Mouse (Mus musculus) kidney, adult 11 months (tissue): ENCODE results near the gene Phldb3.
"Not testable (repeated sequence)": the region's sequence is repeated elsewhere in the genome, so short reads cannot be mapped to it uniquely, and the experiment has no call there.

Experiments
- DNase-seq: peaks from one replicate; pipeline ENCODE4 v3.0.0; 2022

The Phldb3 gene

DNA sequence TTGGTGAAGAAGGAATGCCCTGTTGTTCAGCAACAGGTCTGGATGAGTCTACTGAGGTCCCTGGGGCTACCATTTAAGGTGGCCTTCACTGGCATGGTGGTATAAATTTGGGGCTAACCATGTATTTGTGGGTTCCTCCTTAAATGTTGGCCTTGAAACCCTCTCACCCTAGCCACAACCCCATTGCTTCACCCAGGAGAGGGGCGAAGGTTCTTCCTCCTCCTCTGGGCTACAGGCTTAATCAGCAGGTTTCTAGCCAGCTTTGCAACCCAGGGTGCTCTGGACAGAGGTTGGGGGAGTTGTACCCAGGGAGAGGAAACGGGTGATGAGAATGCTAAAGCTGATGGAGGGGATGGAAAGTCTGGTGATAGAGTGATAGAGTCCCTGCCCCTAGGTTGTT is 15.1 kb upstream of the Phldb3 start:
- DNase-seq, result no peak

GRCm38 (mm10) chr7:24598121-24598520 is 12.4 kb upstream of the Phldb3 start:
- no peak for DNase-seq

GRCm38 (mm10) chr7:24599211-24600067 is 11.1 kb upstream of the Phldb3 start:
- no peak for DNase-seq

- DNase-seq, result peak; percentile 90
Measured at GRCm38 (mm10) chr7:24600941-24601597, 9.5 kb upstream of the Phldb3 start.

- DNase-seq, result no peak
Measured at GRCm38 (mm10) chr7:24605561-24605960, 5.0 kb upstream of the Phldb3 start.

DNA sequence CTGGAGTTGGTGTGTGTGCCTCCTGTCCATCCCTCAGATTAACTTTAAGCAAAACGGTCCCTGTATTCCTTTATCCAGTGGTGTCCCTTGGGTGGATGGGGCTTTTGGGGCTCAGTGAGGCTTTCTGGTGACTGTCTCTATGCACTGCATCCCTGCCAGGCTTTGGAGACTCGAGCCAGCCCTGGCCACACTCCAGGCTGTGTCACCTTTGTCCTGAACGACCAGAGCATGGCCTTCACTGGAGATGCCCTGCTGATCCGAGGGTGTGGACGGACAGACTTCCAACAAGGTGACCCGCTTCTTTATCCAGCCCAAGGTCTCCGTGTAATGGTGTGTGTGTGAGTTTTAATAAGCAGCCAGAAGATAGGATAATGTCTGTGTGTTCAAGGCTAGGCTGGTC is 4.5 kb upstream of the Phldb3 start:
- DNase-seq, result no peak

GRCm38 (mm10) chr7:24608017-24608416 is 2.5 kb upstream of the Phldb3 start:
- peak; percentile 84 for DNase-seq

DNA sequence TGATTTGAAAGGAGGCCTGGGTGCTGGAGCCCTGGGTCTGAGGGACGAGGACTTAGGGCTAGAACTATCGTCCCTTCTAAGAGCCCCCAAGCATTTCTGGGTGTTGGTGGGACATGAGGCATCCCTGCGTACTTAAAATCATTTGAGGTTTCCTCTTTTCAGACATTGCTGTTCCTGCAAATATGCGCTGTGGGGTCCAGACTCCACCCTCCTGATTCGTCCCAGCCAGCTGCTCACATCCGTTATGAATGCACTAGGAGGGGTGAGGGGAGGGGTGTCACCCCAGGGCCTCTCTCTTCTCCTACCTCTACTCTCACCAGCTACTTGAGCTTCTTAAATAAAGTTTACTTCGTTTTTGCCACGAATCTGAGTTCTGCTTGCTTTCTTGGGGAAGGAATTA is 2.0 kb upstream of the Phldb3 start:
- DNase-seq, result no peak

GRCm38 (mm10) chr7:24610879-24611494 is 424 bp downstream of the Phldb3 start:
- peak; percentile 92 for DNase-seq

DNA sequence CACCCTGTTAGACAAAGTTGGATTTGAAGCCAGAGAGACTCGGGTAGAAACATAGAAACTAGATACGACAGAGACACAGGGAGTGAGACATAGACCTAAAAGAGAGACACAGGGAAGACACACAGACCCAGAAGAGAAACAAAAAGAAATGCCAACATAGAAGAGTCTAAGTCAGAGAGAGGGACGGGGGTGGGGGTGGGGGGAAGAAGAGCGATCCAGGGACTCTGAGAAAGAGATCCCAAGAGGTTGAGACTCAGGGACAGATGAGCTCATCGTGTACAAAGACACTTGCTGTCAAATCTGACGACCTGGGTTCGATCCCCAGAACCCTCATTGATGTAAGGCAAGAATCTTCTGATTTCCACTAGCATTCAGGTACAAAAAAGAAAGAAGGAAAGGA is 1.1 kb downstream of the Phldb3 start:
- DNase-seq, result no peak

- DNase-seq, result no peak
Measured at GRCm38 (mm10) chr7:24612308-24612910, 1.8 kb downstream of the Phldb3 start.

- no peak for DNase-seq
Measured at GRCm38 (mm10) chr7:24614816-24615215, 4.3 kb downstream of the Phldb3 start.

DNA sequence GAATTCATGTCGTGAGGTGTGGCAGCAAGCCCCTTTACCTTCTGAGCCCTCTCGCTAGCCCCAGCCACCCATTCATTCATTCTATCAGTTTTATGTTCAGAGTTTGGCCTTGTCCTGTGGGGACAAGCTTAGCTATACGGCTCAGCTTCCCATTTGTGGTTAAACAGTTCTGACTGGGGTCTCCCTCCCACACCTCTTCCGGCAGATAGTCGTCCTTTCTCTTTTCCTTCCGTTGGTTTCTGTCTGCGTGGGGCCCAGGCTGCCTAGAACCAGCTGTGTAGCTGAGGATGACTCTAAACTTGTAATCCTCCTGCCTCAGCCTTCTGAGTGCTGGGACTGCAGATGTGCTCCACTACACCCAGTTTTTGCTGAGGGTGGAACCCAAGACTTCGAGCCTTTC is 7.2 kb downstream of the Phldb3 start:
- no peak for DNase-seq

DNA sequence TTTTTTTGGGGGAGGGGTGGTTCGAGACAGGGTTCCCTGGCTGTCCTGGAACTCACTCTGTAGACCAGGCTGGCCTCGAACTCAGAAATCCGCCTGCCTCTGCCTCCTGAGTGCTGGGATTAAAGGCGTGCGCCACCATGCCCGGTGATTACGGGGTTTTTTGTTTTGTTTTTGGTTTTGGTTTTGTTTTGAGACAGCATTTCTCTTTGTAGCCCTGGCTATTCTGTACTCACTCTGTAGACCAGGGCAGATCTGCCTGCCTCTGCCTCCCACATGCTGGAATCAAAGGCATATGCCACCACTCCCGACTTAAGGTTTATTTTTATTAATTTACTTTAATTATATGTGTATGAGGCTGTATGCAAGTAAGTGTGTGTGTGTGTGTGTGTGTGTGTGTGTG is 7.8 kb downstream of the Phldb3 start:
- DNase-seq, result not testable (repeated sequence)

GRCm38 (mm10) chr7:24619671-24620397 is 9.3 kb downstream of the Phldb3 start:
- no peak for DNase-seq

- DNase-seq, result no peak
Measured at GRCm38 (mm10) chr7:24621193-24621592, 10.6 kb downstream of the Phldb3 start.

DNA sequence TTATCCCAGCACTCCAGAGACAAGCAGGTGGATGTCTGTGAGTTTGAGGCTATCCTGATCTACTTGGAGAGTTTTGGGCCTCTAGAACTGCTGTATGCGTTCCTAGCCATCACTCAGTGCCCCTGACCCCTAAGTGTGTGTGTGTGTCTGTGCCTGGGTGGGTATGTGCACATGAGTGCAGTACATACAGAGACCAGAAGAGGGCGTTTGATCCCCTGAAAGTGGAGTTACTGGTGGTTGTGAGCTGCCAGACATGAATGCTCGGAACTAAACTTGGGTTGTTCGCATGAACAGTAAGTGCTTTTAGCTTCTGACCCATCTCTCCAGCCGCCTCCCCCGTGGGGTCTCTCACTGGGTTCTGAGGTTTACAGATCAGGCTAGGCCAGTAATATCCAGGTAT is 12.4 kb downstream of the Phldb3 start:
- no peak for DNase-seq

DNA sequence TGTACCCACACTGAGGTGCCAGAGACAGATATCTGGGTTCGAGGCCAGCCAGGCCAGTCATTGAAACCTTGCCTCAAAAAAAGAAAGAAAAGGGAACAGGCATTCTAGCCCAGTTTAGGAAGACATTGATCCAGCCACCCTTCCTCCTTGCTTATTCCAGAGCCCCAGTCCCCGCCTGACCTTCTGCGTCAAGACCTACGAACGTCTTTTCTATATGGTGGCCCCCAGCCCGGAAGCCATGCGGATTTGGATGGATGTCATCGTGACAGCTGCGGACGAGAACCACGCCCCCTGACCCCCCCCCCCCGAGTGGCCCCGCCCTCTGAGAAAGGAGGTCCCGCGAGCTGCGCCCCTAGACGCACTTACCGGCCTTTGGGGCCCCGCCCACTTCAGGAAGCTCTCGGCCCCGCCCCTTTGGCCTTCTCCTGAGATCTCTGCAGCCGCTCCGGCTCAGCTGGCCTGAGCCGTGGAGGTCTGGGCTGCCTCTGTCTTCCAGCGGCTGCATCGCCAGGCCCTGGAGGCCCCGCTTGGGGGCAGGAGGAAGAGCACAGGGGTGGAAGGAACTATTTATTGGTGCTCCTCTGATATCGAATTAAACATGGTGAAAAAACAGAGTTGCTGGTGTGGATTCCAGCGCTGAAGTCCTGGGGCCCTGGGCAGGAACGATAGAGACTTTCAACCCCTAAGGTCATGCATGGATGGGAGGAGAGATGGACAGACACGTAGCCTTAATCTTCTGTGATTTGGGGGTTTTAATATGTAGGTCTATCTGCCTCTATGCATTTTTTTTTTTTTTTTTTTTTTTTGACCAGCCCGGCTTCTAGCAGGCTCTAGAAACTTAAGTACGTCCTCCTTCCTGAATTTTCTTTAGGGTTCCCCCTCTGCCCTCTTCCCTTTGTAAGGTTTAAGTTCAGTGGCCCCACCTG is 18.4 kb downstream of the Phldb3 start:
- peak; percentile 79 for DNase-seq

DNA sequence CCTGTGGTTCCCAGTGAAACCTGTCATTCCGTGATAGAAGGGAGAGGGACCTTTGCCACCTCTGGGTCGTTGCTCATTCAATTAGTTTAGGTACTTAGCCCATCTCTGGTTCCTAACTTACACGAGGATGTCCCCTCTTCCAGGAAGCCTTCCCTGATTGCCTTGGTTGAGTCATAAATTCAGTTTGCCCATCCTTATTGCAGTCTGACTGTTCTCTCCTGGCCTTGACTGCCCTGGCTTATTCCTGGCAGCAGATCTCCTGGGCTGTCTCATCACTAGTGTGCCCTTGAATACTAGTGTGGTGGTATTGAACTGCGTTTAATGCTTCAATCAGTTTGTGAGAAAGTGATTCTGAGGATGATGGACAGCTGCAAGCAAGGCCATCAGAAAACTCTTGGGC is 19.1 kb downstream of the Phldb3 start:
- no peak for DNase-seq

DNA sequence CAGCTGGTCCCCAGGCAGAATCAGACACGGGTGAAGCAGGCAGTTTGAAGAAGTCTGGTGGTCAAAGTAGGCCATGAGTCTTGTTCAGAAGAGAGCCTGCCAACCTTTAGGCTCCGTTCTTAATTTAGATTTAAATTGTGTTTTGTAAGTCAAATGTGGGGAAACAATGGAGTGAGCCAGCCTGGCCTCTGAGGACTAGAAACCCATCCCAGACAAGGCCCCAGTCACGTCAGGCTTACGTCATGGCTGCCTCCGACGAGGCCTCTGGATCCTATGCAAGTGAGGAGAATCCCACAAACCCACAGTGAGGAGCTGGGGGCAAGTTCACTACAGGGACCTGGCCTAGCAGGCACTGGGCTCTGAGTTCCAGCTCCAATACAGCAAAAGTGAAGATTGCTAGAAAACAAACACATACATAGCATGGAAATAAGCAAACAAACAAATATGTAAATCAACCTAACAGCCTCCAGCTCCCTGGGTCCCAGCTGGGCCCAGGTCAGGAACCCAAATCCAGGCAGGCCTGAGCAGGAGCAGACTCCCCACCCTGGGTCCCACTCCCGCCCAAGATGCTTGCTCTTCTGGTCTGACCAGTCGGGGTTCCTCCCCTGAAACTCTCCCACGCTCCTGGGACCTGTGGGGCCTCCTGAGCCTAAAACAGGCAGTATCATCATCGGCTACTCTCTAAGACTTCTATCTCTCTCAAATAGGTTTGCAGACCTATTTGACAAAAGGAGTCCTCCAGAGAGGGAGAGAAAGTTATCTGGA is 19.7 kb downstream of the Phldb3 start:
- DNase-seq, result no peak

DNA sequence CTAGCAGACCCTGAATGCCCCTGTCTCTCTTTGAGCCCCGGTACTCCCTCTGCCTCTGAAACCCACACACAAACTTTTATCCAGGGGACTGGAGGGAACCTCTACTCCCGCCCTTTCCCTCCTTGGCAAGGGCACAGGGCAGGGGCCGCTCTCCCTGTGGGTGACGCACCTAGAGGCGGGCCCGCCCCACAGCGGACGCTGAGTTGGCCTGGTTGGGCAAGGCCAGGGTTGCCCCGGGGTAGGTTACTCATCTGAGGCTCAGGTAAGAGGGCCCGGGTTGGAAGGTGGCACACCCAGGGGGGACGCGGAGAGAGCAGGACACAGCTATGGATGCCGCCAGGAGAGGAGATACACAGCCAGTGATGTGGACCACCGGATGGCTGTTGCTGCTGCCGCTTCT is 25.7 kb downstream of the Phldb3 start, which contains the start of gene Lypd3:
Gene Lypd3, plus strand, starts transcription at position 287 of the 400 bp plus-strand sequence.
- DNase-seq, result no peak
